Mouse (Mus musculus) cerebellum, adult 11-12 months (tissue): ENCODE data around the gene Atp8a2.
A peak's percentile ranks its signal among the peaks of the same experiment; 100 is the strongest.
"Not testable (repeated sequence)": the region's sequence is repeated elsewhere in the genome, so short reads cannot be mapped to it uniquely, and the experiment has no call there.

Source experiments
- DNase-seq: peaks from one replicate; pipeline ENCODE4 v3.0.0; 2022

Gene Atp8a2

GRCm38 (mm10) chr14:59838446-59839259 lies 358.3 kb downstream of the Atp8a2 start:
- peak; percentile 33 for DNase-seq

GRCm38 (mm10) chr14:59837691-59838241 lies 359.2 kb downstream of the Atp8a2 start:
- DNase-seq, result not testable (repeated sequence)

GRCm38 (mm10) chr14:59836876-59837543 lies 360.0 kb downstream of the Atp8a2 start:
- DNase-seq, result no peak

DNA sequence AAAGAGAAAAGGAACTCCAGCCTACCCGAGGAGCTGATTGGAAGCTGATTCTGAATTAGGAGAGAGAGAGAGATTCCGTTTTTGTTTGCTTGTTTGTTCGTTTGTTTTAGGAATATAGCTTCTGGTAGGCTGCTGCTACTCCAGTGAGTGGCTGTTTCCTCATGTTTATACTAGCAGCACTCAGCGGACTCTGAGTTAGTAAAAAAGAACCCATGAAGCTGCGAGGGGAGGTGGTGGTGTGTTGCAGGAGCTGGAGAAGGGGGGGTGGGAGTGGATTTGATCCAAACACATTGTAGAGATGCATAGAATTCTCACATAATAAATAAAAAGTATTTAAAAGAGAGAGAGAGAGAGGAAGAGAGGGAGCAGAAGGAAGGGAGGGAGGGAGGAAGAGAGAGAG lies 367.4 kb downstream of the Atp8a2 start:
- no peak for DNase-seq

DNA sequence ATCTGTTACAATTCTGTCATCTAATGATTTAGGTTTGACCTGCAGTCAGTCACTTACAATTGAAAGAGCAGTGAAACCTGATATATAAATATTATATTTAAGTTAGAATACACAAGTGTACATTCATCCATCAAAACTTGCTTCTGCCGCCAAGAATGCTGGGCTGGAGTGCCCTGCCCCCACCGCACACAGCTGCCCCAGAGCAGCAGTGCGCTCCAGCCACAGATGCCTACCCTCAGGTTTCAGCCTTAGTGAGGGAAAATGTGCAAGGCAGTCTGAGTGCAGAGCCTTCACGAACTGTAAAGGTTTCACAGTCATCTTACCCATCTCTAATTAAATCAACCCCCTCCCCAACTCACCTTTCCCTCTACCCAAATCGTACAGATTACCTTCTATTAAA lies 369.6 kb downstream of the Atp8a2 start:
- no peak for DNase-seq

DNA sequence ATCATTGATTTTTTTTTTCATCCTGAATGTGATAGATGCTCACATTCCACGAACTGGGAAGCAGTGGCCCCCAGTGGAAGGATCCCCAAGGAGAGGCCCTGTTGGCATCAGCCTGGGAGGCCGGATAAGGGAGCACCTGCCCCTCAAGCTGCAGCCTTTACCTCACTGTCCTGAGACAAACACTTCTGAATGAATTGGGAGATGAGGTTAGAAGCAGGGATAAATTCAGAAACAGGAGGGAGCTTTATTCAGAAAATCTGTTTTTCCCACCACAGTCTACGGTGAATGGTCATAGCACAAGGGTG lies 376.9 kb downstream of the Atp8a2 start:
- no peak for DNase-seq

DNA sequence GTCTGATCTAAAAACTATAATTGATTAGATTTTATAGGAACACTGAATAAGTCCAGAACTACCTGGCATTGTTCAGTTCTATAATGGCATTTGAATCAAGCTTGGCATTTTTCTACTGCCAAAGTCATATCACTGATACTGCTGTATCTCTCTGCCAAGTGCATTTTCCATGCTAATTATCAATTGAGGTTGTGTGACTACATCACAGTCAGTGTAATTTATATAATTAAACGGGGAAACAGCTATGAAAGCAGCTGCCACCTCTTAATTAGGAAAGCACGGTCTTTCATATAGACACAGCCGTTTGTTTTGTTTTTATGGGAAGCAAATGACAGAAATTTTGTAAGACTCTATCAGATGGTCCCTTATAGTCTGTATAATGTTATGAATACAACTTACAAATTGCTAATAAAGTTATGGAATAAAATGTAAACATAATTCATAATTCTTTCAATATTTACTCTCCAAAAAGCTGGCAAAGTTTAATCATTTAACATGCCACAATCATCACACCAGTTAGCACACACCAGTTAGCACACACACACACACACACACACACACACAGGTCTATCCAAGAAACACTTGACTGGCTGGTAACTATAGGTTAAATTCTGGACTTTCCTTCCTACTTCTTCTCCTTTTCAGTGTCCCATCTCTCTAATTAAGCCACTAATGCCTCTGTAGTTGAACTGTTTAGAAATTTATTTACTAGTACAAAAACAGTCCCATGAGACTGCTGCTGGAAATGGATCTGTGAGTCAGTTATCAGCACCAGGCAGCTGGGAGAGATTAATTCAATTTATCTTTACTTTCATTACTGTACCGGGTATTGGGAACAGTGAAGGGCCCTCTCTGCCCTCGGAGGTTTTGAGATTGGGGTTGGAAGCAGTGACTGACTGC lies 377.5 kb downstream of the Atp8a2 start:
- DNase-seq, result no peak

GRCm38 (mm10) chr14:59810316-59810715 lies 386.7 kb downstream of the Atp8a2 start:
- DNase-seq, result not testable (repeated sequence)

DNA sequence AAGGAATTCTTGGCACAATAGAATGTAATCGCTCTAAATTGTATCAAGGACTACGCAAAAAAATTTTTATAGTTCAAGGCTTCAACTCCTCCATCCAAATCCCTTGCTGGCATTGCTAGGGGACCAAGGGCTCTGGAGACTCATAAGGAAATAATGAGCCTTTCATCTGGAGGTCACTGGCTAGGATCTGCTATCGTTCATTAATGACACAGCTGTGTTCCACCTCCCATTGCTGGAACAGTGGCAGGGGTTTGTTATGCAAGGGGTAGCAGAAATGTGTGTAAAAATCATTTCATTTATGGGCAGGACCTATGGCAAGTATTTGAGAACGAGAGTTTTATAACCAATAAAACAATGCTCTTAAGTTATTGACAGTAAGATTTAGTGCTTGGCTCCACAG lies 387.2 kb downstream of the Atp8a2 start:
- no peak for DNase-seq

DNA sequence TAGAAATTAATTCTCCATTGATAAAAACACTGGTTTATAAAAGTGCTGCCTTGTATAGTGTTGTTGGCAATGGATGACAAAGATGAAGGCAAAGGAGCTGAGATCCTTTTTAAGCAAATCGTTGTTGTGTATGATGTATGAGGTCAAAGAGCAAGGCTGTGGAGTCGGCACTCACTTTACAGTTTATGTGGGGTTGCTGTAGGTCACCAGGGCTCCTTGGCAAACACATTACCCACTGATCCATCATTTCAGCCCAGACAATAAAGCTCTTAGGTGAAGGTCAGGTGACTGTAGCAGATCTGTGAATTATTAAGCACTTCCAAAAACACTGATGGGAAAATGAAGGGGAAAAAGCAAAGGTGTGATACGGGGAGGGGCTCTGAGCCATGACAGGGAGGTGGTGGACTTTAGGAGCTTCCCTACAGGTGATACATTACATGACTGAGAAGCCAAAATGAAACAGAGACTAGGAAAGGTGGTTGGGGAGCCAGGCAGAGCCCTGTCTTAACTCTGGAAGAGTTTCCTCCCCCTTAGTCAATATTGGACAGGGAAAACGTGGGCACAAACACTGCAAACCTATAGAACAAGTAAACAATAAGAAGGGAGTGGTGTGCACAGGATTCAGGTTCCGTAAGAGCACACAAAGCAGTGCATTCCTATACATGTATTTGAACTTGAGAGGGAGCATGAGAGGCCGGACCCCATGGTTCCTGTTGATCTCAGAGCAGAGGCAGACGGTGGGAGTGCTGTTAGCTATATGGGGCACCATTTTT lies 389.3 kb downstream of the Atp8a2 start:
- no peak for DNase-seq

- no peak for DNase-seq
Observed at GRCm38 (mm10) chr14:59806910-59807309, 390.1 kb downstream of the Atp8a2 start.

DNA sequence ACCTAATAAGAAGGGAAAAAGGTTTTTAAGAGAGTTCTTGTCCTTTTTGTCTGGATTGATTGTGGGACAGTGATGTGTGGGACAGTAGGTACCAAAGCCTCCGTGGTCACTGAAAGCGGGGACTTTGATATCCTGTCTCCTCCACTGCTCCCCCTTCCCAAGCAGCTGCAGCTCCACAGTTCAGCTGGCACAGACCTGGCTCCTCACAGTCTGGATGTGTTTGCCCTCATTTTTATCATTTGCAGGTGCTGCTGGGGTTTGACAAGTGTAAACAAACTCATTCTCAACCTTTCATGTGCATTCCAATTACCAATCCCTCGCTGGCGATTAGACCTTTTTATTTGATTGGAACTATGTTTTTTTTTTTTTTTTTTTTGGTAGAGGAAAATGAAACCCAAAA lies 390.8 kb downstream of the Atp8a2 start:
- no peak for DNase-seq

GRCm38 (mm10) chr14:59805683-59806082 lies 391.3 kb downstream of the Atp8a2 start:
- DNase-seq, result no peak

DNA sequence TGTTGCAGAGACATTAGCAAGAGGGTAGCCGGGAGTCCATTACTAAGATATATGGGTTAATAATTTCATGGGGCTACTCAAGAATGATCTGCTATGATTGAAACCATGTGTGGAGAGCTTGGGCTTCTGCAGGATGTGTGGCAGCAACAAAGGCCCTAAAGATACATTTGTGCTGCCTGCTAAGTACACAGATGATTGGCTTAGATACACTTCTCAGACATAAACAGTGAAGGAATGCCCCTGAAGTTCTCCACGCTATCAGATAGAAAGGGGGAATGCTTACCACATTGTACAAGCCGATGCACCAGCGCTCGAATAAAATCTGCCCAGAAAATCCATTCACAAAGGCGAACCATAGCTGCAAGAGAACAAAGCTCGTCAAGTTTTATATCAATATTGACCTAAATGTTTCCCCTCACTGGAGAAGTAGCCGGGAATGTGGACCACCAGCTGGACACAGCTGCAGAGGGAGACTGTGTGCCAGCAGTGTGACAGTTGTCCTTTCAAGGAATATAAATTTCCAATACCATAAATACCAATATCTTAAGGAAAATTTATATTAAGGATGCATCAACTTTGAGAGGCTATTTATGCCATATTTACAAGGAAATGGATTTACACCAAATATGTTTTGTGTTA lies 394.9 kb downstream of the Atp8a2 start:
- no peak for DNase-seq

DNA sequence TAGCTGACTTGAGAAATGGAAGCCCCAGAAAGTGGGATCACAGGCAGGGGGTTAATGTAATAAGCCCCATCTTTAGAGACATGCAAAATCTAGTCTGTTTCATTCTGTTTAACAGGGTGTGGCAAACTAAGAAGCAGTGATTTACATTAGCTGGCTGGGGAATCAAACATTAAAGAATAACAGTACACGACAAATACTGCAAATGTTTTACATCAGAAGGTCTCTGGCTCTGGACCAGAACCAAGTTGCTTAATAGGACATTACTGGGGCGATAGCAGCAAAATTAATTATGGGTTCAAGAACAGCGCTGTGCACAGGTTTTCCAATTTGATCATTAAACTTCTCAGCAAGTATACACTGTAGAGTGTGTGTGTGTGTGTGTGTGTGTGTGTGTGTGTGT lies 397.5 kb downstream of the Atp8a2 start:
- DNase-seq, result no peak

- DNase-seq, result no peak
Observed at GRCm38 (mm10) chr14:59793841-59794240, 403.1 kb downstream of the Atp8a2 start.

- peak; percentile 46 for DNase-seq
Observed at GRCm38 (mm10) chr14:59783348-59784341, 413.3 kb downstream of the Atp8a2 start.

DNA sequence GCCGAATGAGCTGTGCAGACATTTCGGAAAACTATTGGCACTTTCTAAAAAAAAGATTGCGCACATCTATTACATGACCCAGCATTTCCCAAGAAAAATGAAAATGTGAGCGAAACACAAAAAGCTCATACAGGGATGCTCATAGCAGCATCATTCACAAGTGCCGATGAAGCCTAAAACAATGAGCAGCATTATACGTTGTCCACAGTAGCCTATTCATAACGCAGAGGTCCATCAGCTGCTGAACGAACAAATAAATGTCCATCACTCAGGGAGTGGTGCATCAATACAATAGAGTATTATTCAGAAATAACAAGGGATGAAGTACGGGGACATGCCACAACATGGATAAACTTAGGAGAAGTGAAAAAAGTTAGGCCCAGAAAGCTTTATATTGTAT lies 416.6 kb downstream of the Atp8a2 start:
- no peak for DNase-seq

GRCm38 (mm10) chr14:59762227-59762626 lies 434.8 kb downstream of the Atp8a2 start:
- DNase-seq, result no peak

DNA sequence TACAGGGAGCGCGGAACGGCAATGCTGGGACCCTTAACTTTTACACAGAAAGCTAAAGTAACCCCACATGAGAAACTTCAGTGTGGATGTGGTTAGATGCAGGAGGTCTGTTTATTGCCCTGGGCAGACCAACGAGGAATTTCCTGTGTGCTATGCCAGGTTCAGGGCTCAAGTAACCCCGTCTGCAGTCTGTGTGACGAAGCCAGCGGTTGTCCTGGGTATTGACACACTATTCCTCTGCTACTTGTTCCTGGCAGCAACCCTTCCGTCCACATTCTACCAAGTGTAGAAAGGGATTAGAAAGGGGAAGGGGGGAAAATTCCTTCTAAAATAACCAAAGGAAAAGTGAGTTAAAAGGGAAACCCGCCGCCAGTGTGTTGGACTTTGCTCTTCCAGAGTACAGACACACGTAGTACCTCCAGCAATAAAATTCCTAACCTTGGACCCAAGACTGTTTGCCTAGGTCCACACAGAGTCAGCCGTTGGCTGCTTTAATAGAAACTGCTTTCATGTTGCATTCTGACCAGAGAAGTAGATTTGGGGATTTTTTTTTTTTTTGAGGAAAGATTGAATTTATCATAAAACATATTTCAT lies 437.0 kb downstream of the Atp8a2 start:
- no peak for DNase-seq
